Comparison of ENCODE assay signal across 27 mouse cellular contexts in genomic region chr10:125500338-125500737, GRCm38 (mm10).
DNase-seq lines count a peak whose midpoint lies in the region; ATAC-seq and TF ChIP-seq lines count a peak whose summit lies in the region.
"Had no signal": no experiment of that assay in that cellular context is flagged by ENCODE, and none has a peak within 500 bp of the region (broad histone marks: within the 10 kb centered on the region; RNA-seq: fewer than 3 reads in every experiment).

No protein-coding gene starts in this region.

- DNase-seq in G1E (ENCODE audit: low spot score) = no peak
- DNase-seq in brain, embryonic 14.5 days (ENCODE audit: low read depth) = peak; percentile 8
- no peak for DNase-seq in gastrocnemius, postnatal 14 days
- DNase-seq in lung, postnatal 0 days (ENCODE audit: low spot score) = no peak
- no peak for DNase-seq in cerebellum, adult 2 months
- DNase-seq: adrenal gland, adult 2 months; adrenal gland, postnatal 14 days; B cell, adult 2 months; cerebellum, adult 11-12 months; cerebellum, adult 9-10 months; cerebellum, postnatal 25 days; forebrain, postnatal 0 days; heart, adult 18-20 months; heart, postnatal 10 days; heart, postnatal 36 days; kidney, adult 11 months; kidney, adult 8-10 months had no signal

- H3K4me2 ChIP-seq in intestine, embryonic 16.5 days (ENCODE audit: low read depth, low read length) = no peak overlapping the region
- no peak overlapping the region for H3K4me2 ChIP-seq in lung, postnatal 0 days (replicated peaks; ENCODE audit: low read depth, low read length)
- H3K4me2 ChIP-seq: embryonic facial prominence, embryonic 12.5 days; embryonic facial prominence, embryonic 15.5 days; heart, embryonic 12.5 days; heart, embryonic 15.5 days; hindbrain, embryonic 13.5 days had no signal

- intact Hi-C loops in gastrocnemius, postnatal 14 days (cut with DNase I; ENCODE audit: low total_unique reads) = no loop called here

- H3K9ac ChIP-seq in intestine, embryonic 16.5 days (ENCODE audit: low read depth, low read length) = no peak overlapping the region
- no peak overlapping the region for H3K9ac ChIP-seq in lung, postnatal 0 days (replicated peaks; ENCODE audit: low read depth)
- H3K9ac ChIP-seq: embryonic facial prominence, embryonic 12.5 days; embryonic facial prominence, embryonic 15.5 days; forebrain, postnatal 0 days; heart, embryonic 12.5 days; heart, embryonic 15.5 days; hindbrain, embryonic 13.5 days had no signal

- peaks cover 18% of the 10 kb centered on the region for H3K9me3 ChIP-seq in G1E (replicated peaks)
- H3K9me3 ChIP-seq in intestine, embryonic 16.5 days (ENCODE audit: control insufficient read depth, low read length) = no peaks in the 10 kb centered on the region
- no peaks in the 10 kb centered on the region for H3K9me3 ChIP-seq in lung, postnatal 0 days (ENCODE audit: low read length)
- H3K9me3 ChIP-seq: embryonic facial prominence, embryonic 12.5 days; embryonic facial prominence, embryonic 15.5 days; heart, embryonic 12.5 days; heart, embryonic 15.5 days; hindbrain, embryonic 10.5 days; hindbrain, embryonic 13.5 days had no signal

- TF ChIP-seq POLR2A in brain, embryonic 14.5 days (IDR thresholded peaks at IDR 0.05; ENCODE audit: borderline replicate concordance, extremely low read depth, insufficient read depth, insufficient read length, poor library complexity, severe bottlenecking) = no peak
- TF ChIP-seq POLR2A in cerebellum, adult 2 months (IDR thresholded peaks at IDR 0.05; ENCODE audit: borderline replicate concordance, insufficient read depth, low read length) = no peak

- peak; percentile 8; the same call in 1 of the 2 replicates for ATAC-seq in G1E (ENCODE audit: extremely low read depth, insufficient number of reproducible peaks, low FRiP score, poor library complexity, severe bottlenecking)
- peak; percentile 87 for ATAC-seq in intestine, embryonic 16.5 days
- ATAC-seq in lung, postnatal 0 days = no peak
- ATAC-seq: forebrain, embryonic 14.5 days; forebrain, postnatal 0 days; hindbrain, embryonic 16.5 days had no signal

- H3K27me3 ChIP-seq in G1E (ENCODE audit: insufficient read depth, low read length) = no peaks in the 10 kb centered on the region
- H3K27me3 ChIP-seq in intestine, embryonic 16.5 days (replicated peaks; ENCODE audit: control insufficient read depth, insufficient read depth, low read length) = no peaks in the 10 kb centered on the region
- no peaks in the 10 kb centered on the region for H3K27me3 ChIP-seq in lung, postnatal 0 days (replicated peaks; ENCODE audit: insufficient read depth, low read length)
- no peaks in the 10 kb centered on the region for H3K27me3 ChIP-seq in cerebellum, adult 2 months (ENCODE audit: control insufficient read depth, insufficient read depth, low read length)
- H3K27me3 ChIP-seq: CH12.LX; embryonic facial prominence, embryonic 12.5 days; embryonic facial prominence, embryonic 15.5 days; heart, embryonic 12.5 days; heart, embryonic 15.5 days; hindbrain, embryonic 13.5 days had no signal

- H3K36me3 ChIP-seq in G1E (replicated peaks) = no peaks in the 10 kb centered on the region
- no peaks in the 10 kb centered on the region for H3K36me3 ChIP-seq in intestine, embryonic 16.5 days (ENCODE audit: control insufficient read depth, insufficient read depth, low read length)
- no peaks in the 10 kb centered on the region for H3K36me3 ChIP-seq in lung, postnatal 0 days (ENCODE audit: insufficient read depth, low read length)
- H3K36me3 ChIP-seq: embryonic facial prominence, embryonic 12.5 days; embryonic facial prominence, embryonic 15.5 days; heart, embryonic 12.5 days; heart, embryonic 15.5 days; hindbrain, embryonic 10.5 days; hindbrain, embryonic 13.5 days had no signal

- WGBS in intestine, embryonic 16.5 days = 58% methylated on average over 4 of the region's 4 CpGs
- 60% methylated on average over 4 of the region's 4 CpGs for WGBS in lung, postnatal 0 days
- WGBS in cerebellum, adult 2 months = 92% methylated on average over 4 of the region's 4 CpGs

- no peak overlapping the region for H3K4me3 ChIP-seq in G1E (ENCODE audit: low read depth, low read length)
- no peak overlapping the region for H3K4me3 ChIP-seq in intestine, embryonic 16.5 days (ENCODE audit: low read length)
- H3K4me3 ChIP-seq in lung, postnatal 0 days (ENCODE audit: low read depth, low read length) = no peak overlapping the region
- no peak overlapping the region for H3K4me3 ChIP-seq in cerebellum, adult 2 months (replicated peaks; ENCODE audit: insufficient read depth, low read depth, low read length)
- H3K4me3 ChIP-seq: embryonic facial prominence, embryonic 12.5 days; embryonic facial prominence, embryonic 15.5 days; heart, embryonic 12.5 days; heart, embryonic 15.5 days; hindbrain, embryonic 10.5 days; hindbrain, embryonic 13.5 days had no signal

- no peaks in the 10 kb centered on the region for H3K4me1 ChIP-seq in G1E (ENCODE audit: insufficient read depth, low read depth, low read length)
- no peaks in the 10 kb centered on the region for H3K4me1 ChIP-seq in intestine, embryonic 16.5 days (ENCODE audit: control insufficient read depth, insufficient read depth, low read length)
- H3K4me1 ChIP-seq in lung, postnatal 0 days (ENCODE audit: insufficient read depth, low read depth, low read length) = no peaks in the 10 kb centered on the region
- H3K4me1 ChIP-seq in cerebellum, adult 2 months (ENCODE audit: control insufficient read depth, insufficient read depth, low read length) = no peaks in the 10 kb centered on the region
- H3K4me1 ChIP-seq: embryonic facial prominence, embryonic 12.5 days; embryonic facial prominence, embryonic 15.5 days; heart, embryonic 12.5 days; heart, embryonic 15.5 days; hindbrain, embryonic 10.5 days; hindbrain, embryonic 13.5 days had no signal

- no peak overlapping the region for H3K27ac ChIP-seq in intestine, embryonic 16.5 days (ENCODE audit: low read length)
- H3K27ac ChIP-seq in lung, postnatal 0 days (ENCODE audit: low read length) = no peak overlapping the region
- H3K27ac ChIP-seq in cerebellum, adult 2 months (ENCODE audit: insufficient read depth, low read length) = no peak overlapping the region
- H3K27ac ChIP-seq: embryonic facial prominence, embryonic 12.5 days; embryonic facial prominence, embryonic 15.5 days; heart, embryonic 15.5 days; hindbrain, embryonic 10.5 days; hindbrain, embryonic 13.5 days had no signal

- no peak for TF ChIP-seq CTCF in G1E (IDR thresholded peaks at IDR 0.05; ENCODE audit: low read depth, low read length)
- no peak for TF ChIP-seq CTCF in brain, embryonic 14.5 days (IDR thresholded peaks at IDR 0.05; ENCODE audit: borderline replicate concordance, extremely low read depth, insufficient read depth, insufficient read length)
- no peak for TF ChIP-seq CTCF in lung, postnatal 0 days (IDR thresholded peaks at IDR 0.05)
- no peak for TF ChIP-seq CTCF in cerebellum, adult 2 months (IDR thresholded peaks at IDR 0.05; ENCODE audit: borderline replicate concordance, insufficient read depth, low read depth, low read length)

- no peak for TF ChIP-seq EP300 in lung, postnatal 0 days (IDR thresholded peaks at IDR 0.05)
